Mouse (Mus musculus) heart, postnatal 0 days (tissue): ENCODE results near the gene Ctdspl. TPM values are rescaled to one million over a fixed set of nuclear protein-coding genes. Genes with fewer than 3 reads are reported as not detected.

Experiments used
- ATAC-seq: fragments of 200-750 bp; cut with Nextera tagmentation; 2 replicates; pipeline ENCODE4 v1.8.0; 2017; ENCODE audit warnings: low read depth, moderate number of reproducible peaks, moderate library complexity; ENCODE audit not compliant: insufficient read depth
- DNase-seq: peaks from one replicate; pipeline ENCODE4 v3.0.0-alpha.2; 2016; ENCODE audit warnings: low spot score
- H3K27ac ChIP-seq: fragments of 300-500 bp; sonication (generic); 2 replicates; pipeline ENCODE4 v1.5.1; 2014; ENCODE audit warnings: low read depth, mild to moderate bottlenecking
- H3K27me3 ChIP-seq: fragments of 300-500 bp; sonication (generic); 2 replicates; pipeline ENCODE4 v1.6.1; 2014; ENCODE audit warnings: low read length, mixed read lengths; ENCODE audit not compliant: control insufficient read depth, insufficient read depth
- H3K36me3 ChIP-seq: fragments of 300-500 bp; sonication (generic); replicated peaks from 2 replicates; pipeline ENCODE4 v1.6.1; 2014; ENCODE audit warnings: low read length, mixed read lengths; ENCODE audit not compliant: control insufficient read depth, insufficient read depth
- H3K4me1 ChIP-seq: fragments of 300-500 bp; sonication (generic); 2 replicates; pipeline ENCODE4 v1.6.1; 2014; ENCODE audit warnings: antibody characterized with exemption; ENCODE audit not compliant: control insufficient read depth, insufficient read depth
- H3K4me2 ChIP-seq: fragments of 300-500 bp; sonication (generic); 2 replicates; pipeline ENCODE4 v1.6.1; 2014; ENCODE audit warnings: low read depth, mild to moderate bottlenecking, low read length, moderate library complexity
- H3K4me3 ChIP-seq: fragments of 300-500 bp; sonication (generic); 2 replicates; pipeline ENCODE4 v1.5.1; 2014; ENCODE audit warnings: low read depth, low read length
- H3K9ac ChIP-seq: fragments of 300-500 bp; sonication (generic); replicated peaks from 2 replicates; pipeline ENCODE4 v1.6.1; 2014; ENCODE audit warnings: low read depth, low read length, mixed read lengths
- H3K9me3 ChIP-seq: fragments of 300-500 bp; sonication (generic); replicated peaks from 2 replicates; pipeline ENCODE4 v1.6.1; 2016; ENCODE audit warnings: low read length; ENCODE audit not compliant: control insufficient read depth
- CTCF ChIP-seq: IDR thresholded peaks from 2 replicates; pipeline ENCODE4 v1.5.1; 2016; ENCODE audit warnings: antibody characterized with exemption, control low read depth, low read depth
- EP300 ChIP-seq: IDR thresholded peaks from 2 replicates; pipeline ENCODE4 v1.6.1; 2016; ENCODE audit warnings: antibody characterized with exemption, low read depth
- WGBS: fragments of 180-500 bp; shearing (Covaris S2); extraction: QIAGEN DNeasy Blood & Tissue Kit; methylation state at CpG from one replicate; pipeline ENCODE4 v1.1.7; 2014; 5-methylcytosine and 5-hydroxymethylcytosine counted together
- polyA plus RNA-seq: library from polyadenylated mRNA; unstranded; fragments of >200 nt; fragmentation: Nextera tagmentation; extraction: Ambion mirVana; gene quantifications from 2 replicates; pipeline ENCODE4 v1.2.1, GENCODE M21; 2015
- total RNA-seq: library from RNA; depleted of rRNA; stranded (reverse); fragments of >200 nt; gene quantifications from 2 replicates; pipeline ENCODE4 v1.2.3, GENCODE M21; 2014; ENCODE audit warnings: low replicate concordance

Gene Ctdspl
- total and polyA plus RNA-seq, 2 experiments from 2014 or later, result 4.3 to 12.6 TPM

- Histone ChIP-seq H3K4me1 (peaks cover 16% of the 10 kb centered on the region), H3K4me3 (no peak overlapping the region), H3K9me3 (no peaks in the 10 kb centered on the region), H3K4me2 (no peak overlapping the region), H3K36me3 (no peaks in the 10 kb centered on the region), H3K9ac (no peak overlapping the region), H3K27ac (no peak overlapping the region), H3K27me3 (no peaks in the 10 kb centered on the region)
- ATAC-seq (no peak), DNase-seq (no peak)
- TF ChIP-seq CTCF, result no peak
- no peak for TF ChIP-seq EP300
- 72% methylated on average over 11 of the region's 11 CpGs for WGBS
These were observed 122.1 kb downstream of the Ctdspl start for GRCm38 (mm10) chr9:119048182-119048903.

GRCm38 (mm10) chr9:119051158-119051557 lies 124.9 kb downstream of the Ctdspl start:
- ATAC-seq (no peak), DNase-seq (no peak)
- Histone ChIP-seq H3K27me3 (no peaks in the 10 kb centered on the region), H3K27ac (no peak overlapping the region), H3K4me2 (no peak overlapping the region), H3K9ac (no peak overlapping the region), H3K9me3 (no peaks in the 10 kb centered on the region), H3K4me3 (no peak overlapping the region), H3K4me1 (peaks cover 16% of the 10 kb centered on the region), H3K36me3 (no peaks in the 10 kb centered on the region)
- TF ChIP-seq CTCF (no peak), EP300 (no peak)
- WGBS, result 48% methylated on average over 2 of the region's 2 CpGs

GRCm38 (mm10) chr9:119052154-119052944 lies 126.1 kb downstream of the Ctdspl start, which contains the start of gene Vill:
Gene Vill (plus strand): TSS chr9:119052778.
- Histone ChIP-seq H3K27me3 (no peaks in the 10 kb centered on the region), H3K9me3 (no peaks in the 10 kb centered on the region), H3K36me3 (no peaks in the 10 kb centered on the region), H3K9ac (peak within 1 kb of the TSS; percentile 7; the same call in 1 of the 2 replicates), H3K4me1 (peaks cover 16% of the 10 kb centered on the region), H3K4me3 (peak within 1 kb of the TSS; percentile 28), H3K27ac (no peak within 1 kb of the TSS), H3K4me2 (peak within 1 kb of the TSS; percentile 53)
- TF ChIP-seq EP300, result no peak
- TF ChIP-seq CTCF, result no peak
- DNase-seq, result peak; percentile 74
- peak; percentile 85 for ATAC-seq
- WGBS, result 9% methylated on average over 22 of the region's 22 CpGs

GRCm38 (mm10) chr9:119053964-119054576 lies 127.8 kb downstream of the Ctdspl start:
- Histone ChIP-seq H3K9me3 (no peaks in the 10 kb centered on the region), H3K27me3 (no peaks in the 10 kb centered on the region), H3K27ac (no peak overlapping the region), H3K36me3 (no peaks in the 10 kb centered on the region), H3K4me3 (no peak overlapping the region), H3K4me1 (peaks cover 16% of the 10 kb centered on the region), H3K9ac (no peak overlapping the region), H3K4me2 (no peak overlapping the region)
- WGBS, result 84% methylated on average over 9 of the region's 9 CpGs
- no peak for DNase-seq
- TF ChIP-seq CTCF, result no peak
- no peak for TF ChIP-seq EP300
- ATAC-seq, result no peak

GRCm38 (mm10) chr9:119055336-119055735 lies 129.1 kb downstream of the Ctdspl start:
- no peak overlapping the region for H3K4me3 ChIP-seq
- no peak for ATAC-seq
- H3K4me2 ChIP-seq, result no peak overlapping the region
- no peaks in the 10 kb centered on the region for H3K36me3 ChIP-seq
- no peaks in the 10 kb centered on the region for H3K9me3 ChIP-seq
- no peak overlapping the region for H3K27ac ChIP-seq
- no peaks in the 10 kb centered on the region for H3K27me3 ChIP-seq
- TF ChIP-seq EP300, result no peak
- no peak for TF ChIP-seq CTCF
- 87% methylated on average over 4 of the region's 4 CpGs for WGBS
- H3K9ac ChIP-seq, result no peak overlapping the region
- peaks cover 16% of the 10 kb centered on the region for H3K4me1 ChIP-seq
- DNase-seq, result no peak
